Mouse (Mus musculus) hindbrain, embryonic 14.5 days (tissue): Measurements from ENCODE around the gene Tppp2. TPM values are rescaled to one million over a fixed set of nuclear protein-coding genes. Genes with fewer than 3 reads are reported as not detected.
A peak's percentile ranks its signal among the peaks of the same experiment; 100 is the strongest.

ENCODE experiments used
- ATAC-seq: fragments of 200-750 bp; cut with Nextera tagmentation; 2 replicates; pipeline ENCODE4 v1.8.0; 2017; ENCODE audit warnings: moderate number of reproducible peaks, mild to moderate bottlenecking, moderate TSS enrichment, moderate library complexity; ENCODE audit not compliant: low FRiP score
- DNase-seq: peaks from one replicate; pipeline ENCODE4 v3.0.0-alpha.2; 2015; ENCODE audit warnings: low spot score
- H3K27ac ChIP-seq: fragments of 300-500 bp; sonication (generic); 2 replicates; pipeline ENCODE4 v1.5.1; 2014; ENCODE audit warnings: mild to moderate bottlenecking, moderate library complexity
- H3K27me3 ChIP-seq: fragments of 300-500 bp; sonication (generic); 2 replicates; pipeline ENCODE4 v1.6.1; 2014; ENCODE audit warnings: mild to moderate bottlenecking, low read length, mixed read lengths; ENCODE audit not compliant: control insufficient read depth, insufficient read depth
- H3K36me3 ChIP-seq: fragments of 300-500 bp; sonication (generic); replicated peaks from 2 replicates; pipeline ENCODE4 v1.6.1; 2014; ENCODE audit not compliant: control insufficient read depth, insufficient read depth
- H3K4me1 ChIP-seq: fragments of 300-500 bp; sonication (generic); replicated peaks from 2 replicates; pipeline ENCODE4 v1.6.1; 2014; ENCODE audit warnings: antibody characterized with exemption, low read length, mixed read lengths; ENCODE audit not compliant: control insufficient read depth, insufficient read depth
- H3K4me2 ChIP-seq: fragments of 300-500 bp; sonication (generic); replicated peaks from 2 replicates; pipeline ENCODE4 v1.6.1; 2014; ENCODE audit warnings: mild to moderate bottlenecking, moderate library complexity
- H3K4me3 ChIP-seq: fragments of 300-500 bp; sonication (generic); replicated peaks from 2 replicates; pipeline ENCODE4 v1.5.1; 2014; ENCODE audit warnings: mild to moderate bottlenecking, low read length
- H3K9ac ChIP-seq: fragments of 300-500 bp; sonication (generic); 2 replicates; pipeline ENCODE4 v1.6.1; 2014
- H3K9me3 ChIP-seq: fragments of 300-500 bp; sonication (generic); 2 replicates; pipeline ENCODE4 v1.6.1; 2016; ENCODE audit warnings: low read length; ENCODE audit not compliant: control insufficient read depth
- WGBS: fragments of 180-500 bp; shearing (Covaris S2); extraction: QIAGEN DNeasy Blood & Tissue Kit; methylation state at CpG from one replicate; pipeline ENCODE4 v1.1.7; 2014; 5-methylcytosine and 5-hydroxymethylcytosine counted together
- polyA plus RNA-seq: library from polyadenylated mRNA; unstranded; fragments of >200 nt; fragmentation: Nextera tagmentation; extraction: Ambion mirVana; gene quantifications from 2 replicates; pipeline ENCODE4 v1.2.1, GENCODE M21; 2014

The Tppp2 gene
- polyA plus RNA-seq, 1 experiment from 2014 or later: not detected

DNA sequence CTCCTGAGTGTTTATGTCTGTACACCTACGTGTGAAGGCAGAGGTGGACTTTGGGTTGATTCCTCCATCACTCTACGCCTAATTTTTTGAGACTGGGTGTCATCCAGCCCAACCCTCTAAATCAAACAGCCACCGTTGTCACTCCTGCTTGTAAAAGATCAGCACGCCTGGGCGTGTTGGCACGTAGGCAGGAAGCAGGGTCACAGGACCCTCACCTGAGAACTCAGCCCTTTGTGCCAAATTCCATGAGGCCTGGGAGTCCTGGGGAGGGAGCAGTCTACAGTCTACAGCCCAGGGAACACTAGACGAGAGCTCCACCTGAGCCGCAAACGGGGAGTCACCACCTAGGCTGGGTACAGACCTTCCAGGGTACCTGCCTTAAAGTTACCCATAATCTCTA is 14.4 kb upstream of the Tppp2 start:
- WGBS: 95% methylated on average over 9 of the region's 9 CpGs
- Histone ChIP-seq H3K9me3 (no peaks in the 10 kb centered on the region), H3K27me3 (no peaks in the 10 kb centered on the region), H3K4me2 (no peak overlapping the region), H3K27ac (no peak overlapping the region), H3K36me3 (no peaks in the 10 kb centered on the region), H3K4me1 (no peaks in the 10 kb centered on the region), H3K4me3 (no peak overlapping the region), H3K9ac (no peak overlapping the region)
- ATAC-seq: 0 out of 2 replicates have a peak, but pooled peaks have one; percentile 23
- DNase-seq: no peak

- no peak overlapping the region for H3K4me3 ChIP-seq
- H3K27ac ChIP-seq: no peak overlapping the region
- H3K36me3 ChIP-seq: no peaks in the 10 kb centered on the region
- DNase-seq (no peak), ATAC-seq (no peak)
- H3K9ac ChIP-seq: no peak overlapping the region
- no peaks in the 10 kb centered on the region for H3K27me3 ChIP-seq
- no peak overlapping the region for H3K4me2 ChIP-seq
- WGBS: 73% methylated on average over 7 of the region's 7 CpGs
- H3K9me3 ChIP-seq: no peaks in the 10 kb centered on the region
- H3K4me1 ChIP-seq: no peaks in the 10 kb centered on the region
These were observed 13.5 kb upstream of the Tppp2 start for GRCm38 (mm10) chr14:51904706-51905105.

GRCm38 (mm10) chr14:51906102-51906501 is 12.1 kb upstream of the Tppp2 start:
- H3K4me3 ChIP-seq: no peak overlapping the region
- WGBS: 96% methylated on average over 11 of the region's 11 CpGs
- H3K4me1 ChIP-seq: no peaks in the 10 kb centered on the region
- H3K27ac ChIP-seq: no peak overlapping the region
- no peak overlapping the region for H3K9ac ChIP-seq
- DNase-seq (no peak), ATAC-seq (no peak)
- no peaks in the 10 kb centered on the region for H3K27me3 ChIP-seq
- H3K4me2 ChIP-seq: no peak overlapping the region
- H3K36me3 ChIP-seq: no peaks in the 10 kb centered on the region
- H3K9me3 ChIP-seq: no peaks in the 10 kb centered on the region

DNA sequence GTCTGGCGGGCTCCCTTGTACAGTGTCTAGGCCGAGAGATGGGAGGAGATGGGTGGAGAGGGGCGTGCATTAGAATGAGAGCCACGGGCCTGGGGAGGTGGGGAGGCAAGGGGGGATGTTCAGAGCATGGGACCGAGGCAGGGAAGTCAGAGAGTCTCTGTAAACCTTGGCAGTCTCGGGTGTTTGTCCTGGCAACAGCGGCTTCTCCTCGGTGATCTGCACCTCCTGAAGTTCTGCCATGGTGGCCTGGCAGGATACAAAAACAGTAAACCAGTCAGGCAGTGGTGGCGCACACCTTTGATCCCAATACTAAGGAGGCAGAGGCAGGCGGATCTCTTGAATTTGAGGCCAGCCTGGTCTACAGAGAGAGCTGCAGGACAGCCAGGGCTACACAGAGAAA is 6.9 kb upstream of the Tppp2 start:
- no peak for ATAC-seq
- no peaks in the 10 kb centered on the region for H3K9me3 ChIP-seq
- no peak overlapping the region for H3K27ac ChIP-seq
- 0 out of 2 replicates have a peak, but pooled peaks cover 3% of the 10 kb centered on the region for H3K27me3 ChIP-seq
- peak overlapping the region; percentile 12; the same call in 1 of the 2 replicates for H3K4me2 ChIP-seq
- WGBS: 87% methylated on average over 10 of the region's 10 CpGs
- H3K4me3 ChIP-seq: no peak overlapping the region
- peaks cover 16% of the 10 kb centered on the region; the same call in 1 of the 2 replicates for H3K4me1 ChIP-seq
- DNase-seq: no peak
- H3K36me3 ChIP-seq: no peaks in the 10 kb centered on the region
- no peak overlapping the region for H3K9ac ChIP-seq

GRCm38 (mm10) chr14:51912391-51913061 is 5.7 kb upstream of the Tppp2 start:
- Histone ChIP-seq H3K9ac (peak overlapping the region; percentile 68), H3K36me3 (no peaks in the 10 kb centered on the region), H3K4me2 (peak overlapping the region; percentile 99), H3K27me3 (0 out of 2 replicates have a peak, but pooled peaks cover 3% of the 10 kb centered on the region), H3K4me1 (peaks cover 16% of the 10 kb centered on the region; the same call in 1 of the 2 replicates), H3K4me3 (peak overlapping the region; percentile 62), H3K27ac (peak overlapping the region; percentile 64; the same call in 1 of the 2 replicates), H3K9me3 (no peaks in the 10 kb centered on the region)
- DNase-seq: no peak
- peak; percentile 32 for ATAC-seq
- 7% methylated on average over 14 of the region's 14 CpGs for WGBS

DNA sequence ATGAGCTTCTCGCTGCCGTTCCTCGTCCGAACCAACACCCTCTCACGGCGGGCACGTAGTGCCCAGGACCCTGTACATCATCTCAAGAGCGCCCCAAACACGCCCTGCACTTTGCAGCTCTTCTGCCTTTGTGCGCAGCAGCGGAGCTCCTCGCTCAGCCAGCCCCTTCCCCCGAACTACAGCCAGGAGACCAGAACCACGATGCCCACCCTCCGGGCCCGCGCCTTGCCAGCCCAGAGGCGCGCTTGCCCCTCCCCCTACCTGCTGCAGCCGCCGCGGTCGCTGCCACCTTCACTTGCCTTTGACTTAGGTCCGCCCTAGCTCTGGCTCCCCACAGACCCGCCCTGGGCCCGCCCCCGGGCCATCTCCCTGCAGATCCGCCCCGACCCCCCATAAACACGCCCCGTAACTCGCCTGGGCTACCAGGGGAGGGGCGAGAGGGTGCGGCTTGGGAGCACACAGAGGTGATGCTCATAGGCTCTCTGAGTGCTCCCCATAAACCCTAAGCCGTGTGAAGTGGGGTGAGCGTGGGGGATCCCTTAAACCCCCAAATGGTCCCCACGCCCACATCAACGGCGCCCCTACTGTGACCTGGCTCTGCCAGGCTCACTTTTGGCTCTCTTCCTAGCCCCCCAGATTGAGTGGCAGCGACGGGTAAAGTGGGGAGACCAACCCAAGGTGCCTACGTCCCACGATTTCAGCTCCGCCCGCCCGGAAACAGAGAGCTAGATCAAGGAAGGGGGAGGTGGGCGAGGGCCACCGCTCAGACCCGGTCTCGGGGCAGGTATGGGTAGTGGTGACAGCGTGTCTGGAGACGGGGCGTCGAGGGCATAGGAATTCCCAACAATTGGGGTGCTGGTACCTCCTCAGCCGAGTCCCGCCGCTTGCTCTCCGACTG is 4.9 kb upstream of the Tppp2 start:
- peaks cover 16% of the 10 kb centered on the region; the same call in 1 of the 2 replicates for H3K4me1 ChIP-seq
- peak overlapping the region; percentile 99 for H3K4me2 ChIP-seq
- H3K4me3 ChIP-seq: peak overlapping the region; percentile 62
- H3K9me3 ChIP-seq: no peaks in the 10 kb centered on the region
- peak overlapping the region; percentile 64 for H3K27ac ChIP-seq
- peak; percentile 72 for ATAC-seq
- H3K27me3 ChIP-seq: 0 out of 2 replicates have a peak, but pooled peaks cover 3% of the 10 kb centered on the region
- no peaks in the 10 kb centered on the region for H3K36me3 ChIP-seq
- peak overlapping the region; percentile 68 for H3K9ac ChIP-seq
- 1% methylated on average over 58 of the region's 58 CpGs for WGBS
- DNase-seq: peak; percentile 57

- Histone ChIP-seq H3K9ac (peak within 1 kb of the TSS; percentile 68), H3K4me1 (peaks cover 16% of the 10 kb centered on the region; the same call in 1 of the 2 replicates), H3K9me3 (no peaks in the 10 kb centered on the region), H3K4me2 (peak within 1 kb of the TSS; percentile 99), H3K4me3 (peak within 1 kb of the TSS; percentile 62), H3K27ac (peak within 1 kb of the TSS; percentile 64), H3K36me3 (no peaks in the 10 kb centered on the region), H3K27me3 (0 out of 2 replicates have a peak, but pooled peaks cover 3% of the 10 kb centered on the region)
- WGBS: 1% methylated on average over 20 of the region's 23 CpGs
- DNase-seq (peak; percentile 73), ATAC-seq (peak; percentile 77)
These were observed 4.1 kb upstream of the Tppp2 start, which contains the start of gene Ndrg2 for GRCm38 (mm10) chr14:51913960-51914762. Gene Ndrg2 (minus strand): TSS chr14:51914158.

DNA sequence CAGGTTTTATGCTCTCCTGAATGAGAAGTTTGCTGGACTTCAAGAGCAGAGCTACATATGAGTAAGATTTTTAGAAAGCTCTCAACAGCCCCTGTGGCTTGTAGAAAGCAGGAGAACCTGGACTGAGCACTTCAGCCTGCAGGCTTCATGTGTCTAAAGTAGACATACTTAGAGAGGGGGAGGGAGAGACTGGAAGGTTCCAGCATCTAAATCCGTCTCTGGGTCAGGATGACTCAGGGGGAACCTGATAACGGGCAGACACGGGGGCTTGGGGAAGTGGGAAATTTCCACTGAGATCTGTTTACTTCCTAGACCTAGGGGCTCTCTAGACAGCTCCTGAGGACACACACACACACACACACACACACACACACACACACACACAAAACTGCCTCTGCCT is 3.2 kb upstream of the Tppp2 start:
- 0 out of 2 replicates have a peak, but pooled peaks cover 3% of the 10 kb centered on the region for H3K27me3 ChIP-seq
- H3K9me3 ChIP-seq: no peaks in the 10 kb centered on the region
- DNase-seq: no peak
- no peaks in the 10 kb centered on the region for H3K36me3 ChIP-seq
- no peak overlapping the region for H3K4me3 ChIP-seq
- ATAC-seq: no peak
- no peak overlapping the region for H3K9ac ChIP-seq
- H3K4me1 ChIP-seq: peaks cover 16% of the 10 kb centered on the region; the same call in 1 of the 2 replicates
- no peak overlapping the region for H3K4me2 ChIP-seq
- H3K27ac ChIP-seq: peak overlapping the region; percentile 44
- WGBS: 38% methylated on average over 3 of the region's 3 CpGs
